Mouse (Mus musculus): Measurements from ENCODE around the gene Zfp280c. TPM values are rescaled to one million over a fixed set of nuclear protein-coding genes. Genes with fewer than 3 reads are reported as not detected.
A peak's percentile ranks its signal among the peaks of the same experiment; 100 is the strongest.

Gene Zfp280c
- polyA plus RNA-seq, 1 experiment from 2014 or later: 3.9 TPM

- H3K4me1 ChIP-seq (replicated peaks; ENCODE audit: control insufficient read depth, insufficient read depth): no peaks in the 10 kb centered on the region
- no peak overlapping the region for H3K4me3 ChIP-seq (ENCODE audit: low read depth, low read length)
- no peak overlapping the region for H3K4me2 ChIP-seq (replicated peaks; ENCODE audit: low read depth)
- H3K27ac ChIP-seq (replicated peaks): no peak overlapping the region
- no peaks in the 10 kb centered on the region for H3K36me3 ChIP-seq (ENCODE audit: control insufficient read depth, insufficient read depth, low read length)
- TF ChIP-seq CTCF (IDR thresholded peaks at IDR 0.05; ENCODE audit: low read depth) (no peak), EP300 (optimal IDR thresholded peaks at IDR 0.05) (no peak)
- no peaks in the 10 kb centered on the region for H3K9me3 ChIP-seq (ENCODE audit: control insufficient read depth, low read length)
- no peak overlapping the region for H3K9ac ChIP-seq (ENCODE audit: low read length)
- 59% methylated on average over 8 of the region's 8 CpGs for WGBS
- H3K27me3 ChIP-seq (ENCODE audit: control insufficient read depth, insufficient read depth, low read length): no peaks in the 10 kb centered on the region
- no peak for ATAC-seq (ENCODE audit: low FRiP score, low TSS enrichment)
- DNase-seq (ENCODE audit: low spot score): no peak
Observed at GRCm38 (mm10) chrX:48525866-48526265, 68.4 kb downstream of the Zfp280c start.

- no peaks in the 10 kb centered on the region for H3K27me3 ChIP-seq (ENCODE audit: control insufficient read depth, insufficient read depth, low read length)
- WGBS: 55% methylated on average over 1 of the region's 1 CpGs
- no peak overlapping the region for H3K27ac ChIP-seq (replicated peaks)
- no peak overlapping the region for H3K4me2 ChIP-seq (replicated peaks; ENCODE audit: low read depth)
- DNase-seq (ENCODE audit: low spot score) (no peak), ATAC-seq (ENCODE audit: low FRiP score, low TSS enrichment) (no peak)
- no peaks in the 10 kb centered on the region for H3K4me1 ChIP-seq (replicated peaks; ENCODE audit: control insufficient read depth, insufficient read depth)
- H3K9me3 ChIP-seq (ENCODE audit: control insufficient read depth, low read length): no peaks in the 10 kb centered on the region
- no peak overlapping the region for H3K9ac ChIP-seq (ENCODE audit: low read length)
- no peak for TF ChIP-seq EP300 (optimal IDR thresholded peaks at IDR 0.05)
- TF ChIP-seq CTCF (IDR thresholded peaks at IDR 0.05; ENCODE audit: low read depth): no peak
- no peak overlapping the region for H3K4me3 ChIP-seq (ENCODE audit: low read depth, low read length)
- H3K36me3 ChIP-seq (ENCODE audit: control insufficient read depth, insufficient read depth, low read length): no peaks in the 10 kb centered on the region
Observed at GRCm38 (mm10) chrX:48525332-48525731, 69.0 kb downstream of the Zfp280c start.

- ATAC-seq (ENCODE audit: low FRiP score, low TSS enrichment) (no peak), DNase-seq (ENCODE audit: low spot score) (no peak)
- no peak for TF ChIP-seq CTCF (IDR thresholded peaks at IDR 0.05; ENCODE audit: low read depth)
- no peak for TF ChIP-seq EP300 (optimal IDR thresholded peaks at IDR 0.05)
- H3K9ac ChIP-seq (ENCODE audit: low read length): no peak overlapping the region
- H3K4me1 ChIP-seq (replicated peaks; ENCODE audit: control insufficient read depth, insufficient read depth): no peaks in the 10 kb centered on the region
- no peaks in the 10 kb centered on the region for H3K36me3 ChIP-seq (ENCODE audit: control insufficient read depth, insufficient read depth, low read length)
- 68% methylated on average over 3 of the region's 3 CpGs for WGBS
- no peak overlapping the region for H3K4me3 ChIP-seq (ENCODE audit: low read depth, low read length)
- H3K9me3 ChIP-seq (ENCODE audit: control insufficient read depth, low read length): no peaks in the 10 kb centered on the region
- H3K27ac ChIP-seq (replicated peaks): no peak overlapping the region
- no peak overlapping the region for H3K4me2 ChIP-seq (replicated peaks; ENCODE audit: low read depth)
- no peaks in the 10 kb centered on the region for H3K27me3 ChIP-seq (ENCODE audit: control insufficient read depth, insufficient read depth, low read length)
Observed at GRCm38 (mm10) chrX:48523512-48523911, 70.8 kb downstream of the Zfp280c start.

DNA sequence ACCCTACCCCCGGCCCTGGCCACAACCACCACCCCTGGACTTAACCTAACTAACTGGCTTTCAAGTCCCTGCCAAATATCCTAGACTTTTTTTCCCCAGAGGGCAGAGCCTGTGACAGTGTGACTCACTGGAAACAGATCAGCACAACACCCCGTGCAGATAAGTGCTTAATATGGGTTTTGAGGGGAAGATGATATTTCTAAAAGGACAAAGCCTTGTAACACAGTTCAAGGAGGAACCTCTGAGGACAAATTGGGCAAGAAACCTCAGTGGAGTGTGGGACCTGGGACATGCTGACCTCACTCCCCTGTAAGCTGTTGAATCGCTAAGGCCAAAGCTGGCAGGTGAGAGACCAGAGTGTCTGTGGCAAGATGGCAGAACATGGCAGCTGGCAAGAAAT lies 72.7 kb downstream of the Zfp280c start:
- Histone ChIP-seq H3K36me3 (ENCODE audit: control insufficient read depth, insufficient read depth, low read length) (no peaks in the 10 kb centered on the region), H3K4me1 (replicated peaks; ENCODE audit: control insufficient read depth, insufficient read depth) (no peaks in the 10 kb centered on the region), H3K27me3 (ENCODE audit: control insufficient read depth, insufficient read depth, low read length) (no peaks in the 10 kb centered on the region), H3K4me2 (replicated peaks; ENCODE audit: low read depth) (no peak overlapping the region), H3K9me3 (ENCODE audit: control insufficient read depth, low read length) (no peaks in the 10 kb centered on the region), H3K4me3 (ENCODE audit: low read depth, low read length) (no peak overlapping the region), H3K27ac (replicated peaks) (no peak overlapping the region), H3K9ac (ENCODE audit: low read length) (no peak overlapping the region)
- 82% methylated on average over 2 of the region's 3 CpGs for WGBS
- ATAC-seq (ENCODE audit: low FRiP score, low TSS enrichment) (no peak), DNase-seq (ENCODE audit: low spot score) (no peak)
- TF ChIP-seq EP300 (optimal IDR thresholded peaks at IDR 0.05) (no peak), CTCF (IDR thresholded peaks at IDR 0.05; ENCODE audit: low read depth) (no peak)

DNA sequence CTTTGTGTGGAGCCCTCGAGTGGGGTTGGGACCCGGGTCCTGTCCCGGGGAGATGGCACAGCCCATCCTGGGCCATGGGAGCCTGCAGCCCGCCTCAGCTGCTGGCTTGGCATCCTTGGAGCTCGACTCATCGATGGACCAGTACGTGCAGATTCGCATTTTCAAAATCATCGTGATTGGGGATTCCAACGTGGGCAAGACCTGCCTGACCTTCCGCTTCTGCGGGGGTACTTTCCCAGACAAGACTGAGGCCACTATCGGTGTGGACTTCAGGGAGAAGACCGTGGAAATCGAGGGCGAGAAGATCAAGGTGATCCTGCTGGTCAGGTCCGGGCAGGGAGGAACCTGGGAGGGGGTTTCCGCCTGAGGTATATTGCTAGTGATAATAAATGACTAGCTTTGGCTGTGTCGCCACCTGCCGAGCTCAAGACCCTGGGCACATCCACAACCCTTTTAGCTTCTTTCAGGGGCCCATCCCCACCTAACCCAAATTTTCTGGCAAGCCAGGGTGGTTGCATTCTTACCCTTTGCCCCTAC lies 74.7 kb downstream of the Zfp280c start:
- 19% methylated on average over 19 of the region's 20 CpGs for WGBS
- no peaks in the 10 kb centered on the region for H3K36me3 ChIP-seq (ENCODE audit: control insufficient read depth, insufficient read depth, low read length)
- peak overlapping the region; percentile 41 for H3K4me3 ChIP-seq (ENCODE audit: low read depth, low read length)
- H3K27me3 ChIP-seq (ENCODE audit: control insufficient read depth, insufficient read depth, low read length): no peaks in the 10 kb centered on the region
- DNase-seq (ENCODE audit: low spot score): no peak
- no peak for TF ChIP-seq EP300 (optimal IDR thresholded peaks at IDR 0.05)
- TF ChIP-seq CTCF (IDR thresholded peaks at IDR 0.05; ENCODE audit: low read depth): no peak
- no peaks in the 10 kb centered on the region for H3K9me3 ChIP-seq (ENCODE audit: control insufficient read depth, low read length)
- ATAC-seq (ENCODE audit: low FRiP score, low TSS enrichment): no peak
- H3K9ac ChIP-seq (ENCODE audit: low read length): peak overlapping the region; percentile 31; the same call in 1 of the 2 replicates
- no peak overlapping the region for H3K27ac ChIP-seq (replicated peaks)
- no peaks in the 10 kb centered on the region for H3K4me1 ChIP-seq (replicated peaks; ENCODE audit: control insufficient read depth, insufficient read depth)
- H3K4me2 ChIP-seq (replicated peaks; ENCODE audit: low read depth): peak overlapping the region; percentile 70

DNA sequence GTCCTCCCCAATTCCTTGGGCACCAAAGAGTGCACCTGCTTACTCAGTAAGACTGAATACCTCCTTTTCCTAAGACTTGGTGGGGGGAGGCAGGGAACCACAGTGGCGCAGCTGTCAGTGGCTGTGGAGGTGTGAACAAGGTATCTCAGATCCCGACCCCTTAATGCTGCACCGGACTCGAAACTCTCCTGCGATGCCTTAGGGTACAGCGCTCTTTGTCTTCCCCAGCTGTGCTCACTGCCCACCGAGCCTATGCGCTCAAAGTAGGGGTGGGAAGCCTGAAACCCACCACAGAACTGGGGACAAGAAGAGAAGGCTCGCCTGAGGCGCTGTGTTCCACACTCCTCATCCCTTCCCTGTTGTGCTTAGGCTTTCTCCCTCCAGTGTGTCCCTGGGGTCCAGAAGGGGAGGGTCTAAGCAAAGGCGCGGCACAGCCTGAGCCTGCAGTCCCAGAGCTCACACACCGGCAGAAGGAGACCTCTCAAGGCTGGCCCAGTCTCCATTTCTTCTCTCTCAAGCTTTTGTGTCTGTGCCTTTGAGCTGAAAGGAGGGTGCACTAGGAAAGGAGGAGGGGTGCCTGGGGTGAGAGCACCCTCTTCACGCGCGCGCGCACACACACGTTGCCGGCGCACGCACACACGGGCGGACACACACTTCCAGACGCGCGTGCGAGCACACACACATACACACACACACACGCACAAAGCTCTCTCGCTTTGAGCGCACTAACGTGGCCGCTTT lies 75.3 kb downstream of the Zfp280c start, which contains the start of gene Rab33a:
Rab33a (plus strand) TSS at position 478 of the 741 bp plus-strand sequence.
- peak within 1 kb of the TSS; percentile 41 for H3K4me3 ChIP-seq (ENCODE audit: low read depth, low read length)
- no peaks in the 10 kb centered on the region for H3K4me1 ChIP-seq (replicated peaks; ENCODE audit: control insufficient read depth, insufficient read depth)
- DNase-seq (ENCODE audit: low spot score) (peak; percentile 19), ATAC-seq (ENCODE audit: low FRiP score, low TSS enrichment) (peak; percentile 60)
- peak within 1 kb of the TSS; percentile 70 for H3K4me2 ChIP-seq (replicated peaks; ENCODE audit: low read depth)
- no peak within 1 kb of the TSS for H3K27ac ChIP-seq (replicated peaks)
- H3K9ac ChIP-seq (ENCODE audit: low read length): peak within 1 kb of the TSS; percentile 38
- no peaks in the 10 kb centered on the region for H3K9me3 ChIP-seq (ENCODE audit: control insufficient read depth, low read length)
- H3K36me3 ChIP-seq (ENCODE audit: control insufficient read depth, insufficient read depth, low read length): no peaks in the 10 kb centered on the region
- no peaks in the 10 kb centered on the region for H3K27me3 ChIP-seq (ENCODE audit: control insufficient read depth, insufficient read depth, low read length)
- 24% methylated on average over 32 of the region's 33 CpGs for WGBS
- TF ChIP-seq CTCF (IDR thresholded peaks at IDR 0.05; ENCODE audit: low read depth) (no peak), EP300 (optimal IDR thresholded peaks at IDR 0.05) (no peak)

Data from stomach, postnatal 0 days (tissue).